Mouse (Mus musculus): Measurements from ENCODE around the gene Fis1.

GRCm38 (mm10) chr5:136950521-136950920, 2.6 kb upstream of the Fis1 start:
- TF ChIP-seq CTCF (IDR thresholded peaks at IDR 0.05; ENCODE audit: control insufficient read depth, insufficient read depth, low read length) (no peak), POLR2A (IDR thresholded peaks at IDR 0.05; ENCODE audit: borderline replicate concordance, control insufficient read depth, low read depth, low read length) (no peak)

Data from bone marrow, adult 2 months (tissue).